Mouse (Mus musculus) testis, adult 2 months (tissue): ENCODE measurements at regions not wholly inside any gene's neighbourhood (a gene's known extent, or its start where the extent isn't known, plus 50 kb on each side); places are given as distances from the start of the nearest gene placed in this dataset.

ENCODE experiments used
- CTCF ChIP-seq: fragments of 200-500 bp; IDR thresholded peaks from 2 replicates; pipeline ENCODE4 v1.5.1; 2012; ENCODE audit warnings: low read depth, mild to moderate bottlenecking, inconsistent platforms, low read length, moderate library complexity; ENCODE audit not compliant: control insufficient read depth, insufficient read depth, insufficient replicate concordance
- POLR2A ChIP-seq: fragments of 200-500 bp; IDR thresholded peaks from 2 replicates; pipeline ENCODE4 v1.6.1; 2012; ENCODE audit warnings: low read depth, mild to moderate bottlenecking, inconsistent platforms, low read length, moderate library complexity; ENCODE audit not compliant: control insufficient read depth

GRCm38 (mm10) chr3:38257076-38257842 is 227.4 kb downstream of the Ankrd50 start:
- no peak for TF ChIP-seq CTCF
- TF ChIP-seq POLR2A, result no peak
